Mouse (Mus musculus): ENCODE results near the gene Leprot. TPM values are rescaled to one million over a fixed set of nuclear protein-coding genes. Genes with fewer than 3 reads are reported as not detected.

Leprot gene
- polyA plus RNA-seq, 1 experiment from 2014 or later, result 98.2 TPM

DNA sequence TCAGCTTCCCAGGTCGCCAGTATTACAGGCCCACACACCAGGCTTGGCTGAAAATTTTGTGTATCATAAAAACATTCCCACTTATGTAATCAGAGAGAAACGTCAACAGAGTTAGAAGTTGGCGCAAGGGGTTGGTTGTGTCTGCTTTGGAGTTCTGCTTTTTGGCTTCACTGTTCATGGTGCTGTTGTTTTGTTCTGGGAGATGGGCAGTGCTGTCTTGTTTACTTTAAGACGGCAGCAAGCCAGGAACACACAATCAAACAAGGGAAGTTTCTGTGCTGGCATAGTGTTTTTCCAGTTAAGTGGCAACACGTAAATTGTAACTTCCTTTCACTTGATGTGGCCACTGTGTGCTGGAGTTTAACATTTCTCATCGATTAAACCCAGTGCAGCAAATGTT, 47.0 kb downstream of the Leprot start:
- no peak for DNase-seq (ENCODE audit: low spot score)
- Histone ChIP-seq H3K4me3 (ENCODE audit: low read depth, low read length) (no peak overlapping the region), H3K27ac (replicated peaks; ENCODE audit: low read depth, low read length) (no peak overlapping the region), H3K4me1 (ENCODE audit: control insufficient read depth, insufficient read depth, low read length) (no peaks in the 10 kb centered on the region), H3K27me3 (replicated peaks; ENCODE audit: control insufficient read depth, insufficient read depth, low read length) (no peaks in the 10 kb centered on the region), H3K4me2 (ENCODE audit: low read depth, low read length) (no peak overlapping the region), H3K9me3 (ENCODE audit: control insufficient read depth, low read length) (no peaks in the 10 kb centered on the region), H3K9ac (ENCODE audit: low read depth, low read length) (no peak overlapping the region), H3K36me3 (ENCODE audit: control insufficient read depth, insufficient read depth, low read length) (no peaks in the 10 kb centered on the region)
- no peak for ATAC-seq (ENCODE audit: low read depth)
- WGBS, result 69% methylated on average over 6 of the region's 6 CpGs

- no peak overlapping the region for H3K4me3 ChIP-seq (ENCODE audit: low read depth, low read length)
- no peaks in the 10 kb centered on the region for H3K36me3 ChIP-seq (ENCODE audit: control insufficient read depth, insufficient read depth, low read length)
- H3K9me3 ChIP-seq (ENCODE audit: control insufficient read depth, low read length), result no peaks in the 10 kb centered on the region
- H3K9ac ChIP-seq (ENCODE audit: low read depth, low read length), result no peak overlapping the region
- H3K4me1 ChIP-seq (ENCODE audit: control insufficient read depth, insufficient read depth, low read length), result peaks cover 4% of the 10 kb centered on the region; the same call in 1 of the 2 replicates
- 82% methylated on average over 3 of the region's 3 CpGs for WGBS
- no peak overlapping the region for H3K27ac ChIP-seq (replicated peaks; ENCODE audit: low read depth, low read length)
- ATAC-seq (ENCODE audit: low read depth), result no peak
- DNase-seq (ENCODE audit: low spot score), result no peak
- no peak overlapping the region for H3K4me2 ChIP-seq (ENCODE audit: low read depth, low read length)
- H3K27me3 ChIP-seq (replicated peaks; ENCODE audit: control insufficient read depth, insufficient read depth, low read length), result no peaks in the 10 kb centered on the region
These were observed 49.7 kb downstream of the Leprot start for GRCm38 (mm10) chr4:101697236-101697635.

GRCm38 (mm10) chr4:101699423-101699822, 51.9 kb downstream of the Leprot start:
- H3K4me3 ChIP-seq (ENCODE audit: low read depth, low read length), result no peak overlapping the region
- H3K27me3 ChIP-seq (replicated peaks; ENCODE audit: control insufficient read depth, insufficient read depth, low read length), result no peaks in the 10 kb centered on the region
- H3K4me1 ChIP-seq (ENCODE audit: control insufficient read depth, insufficient read depth, low read length), result peaks cover 4% of the 10 kb centered on the region; the same call in 1 of the 2 replicates
- H3K36me3 ChIP-seq (ENCODE audit: control insufficient read depth, insufficient read depth, low read length), result no peaks in the 10 kb centered on the region
- no peak overlapping the region for H3K4me2 ChIP-seq (ENCODE audit: low read depth, low read length)
- H3K9me3 ChIP-seq (ENCODE audit: control insufficient read depth, low read length), result no peaks in the 10 kb centered on the region
- H3K9ac ChIP-seq (ENCODE audit: low read depth, low read length), result no peak overlapping the region
- 71% methylated on average over 1 of the region's 1 CpGs for WGBS
- ATAC-seq (ENCODE audit: low read depth) (no peak), DNase-seq (ENCODE audit: low spot score) (no peak)
- H3K27ac ChIP-seq (replicated peaks; ENCODE audit: low read depth, low read length), result no peak overlapping the region

GRCm38 (mm10) chr4:101700892-101701640, 53.5 kb downstream of the Leprot start:
- Histone ChIP-seq H3K4me3 (ENCODE audit: low read depth, low read length) (no peak overlapping the region), H3K4me1 (ENCODE audit: control insufficient read depth, insufficient read depth, low read length) (peaks cover 4% of the 10 kb centered on the region; the same call in 1 of the 2 replicates), H3K9me3 (ENCODE audit: control insufficient read depth, low read length) (no peaks in the 10 kb centered on the region), H3K27ac (replicated peaks; ENCODE audit: low read depth, low read length) (no peak overlapping the region), H3K27me3 (replicated peaks; ENCODE audit: control insufficient read depth, insufficient read depth, low read length) (no peaks in the 10 kb centered on the region), H3K36me3 (ENCODE audit: control insufficient read depth, insufficient read depth, low read length) (no peaks in the 10 kb centered on the region), H3K9ac (ENCODE audit: low read depth, low read length) (no peak overlapping the region), H3K4me2 (ENCODE audit: low read depth, low read length) (no peak overlapping the region)
- WGBS, result 86% methylated on average over 14 of the region's 14 CpGs
- no peak for ATAC-seq (ENCODE audit: low read depth)
- DNase-seq (ENCODE audit: low spot score), result no peak

GRCm38 (mm10) chr4:101705325-101705724, 57.8 kb downstream of the Leprot start:
- Histone ChIP-seq H3K4me3 (ENCODE audit: low read depth, low read length) (no peak overlapping the region), H3K4me1 (ENCODE audit: control insufficient read depth, insufficient read depth, low read length) (peaks cover 19% of the 10 kb centered on the region), H3K27ac (replicated peaks; ENCODE audit: low read depth, low read length) (no peak overlapping the region), H3K9me3 (ENCODE audit: control insufficient read depth, low read length) (no peaks in the 10 kb centered on the region), H3K27me3 (replicated peaks; ENCODE audit: control insufficient read depth, insufficient read depth, low read length) (no peaks in the 10 kb centered on the region), H3K4me2 (ENCODE audit: low read depth, low read length) (no peak overlapping the region), H3K36me3 (ENCODE audit: control insufficient read depth, insufficient read depth, low read length) (no peaks in the 10 kb centered on the region), H3K9ac (ENCODE audit: low read depth, low read length) (no peak overlapping the region)
- ATAC-seq (ENCODE audit: low read depth) (no peak), DNase-seq (ENCODE audit: low spot score) (no peak)
- WGBS, result 81% methylated on average over 9 of the region's 9 CpGs

DNA sequence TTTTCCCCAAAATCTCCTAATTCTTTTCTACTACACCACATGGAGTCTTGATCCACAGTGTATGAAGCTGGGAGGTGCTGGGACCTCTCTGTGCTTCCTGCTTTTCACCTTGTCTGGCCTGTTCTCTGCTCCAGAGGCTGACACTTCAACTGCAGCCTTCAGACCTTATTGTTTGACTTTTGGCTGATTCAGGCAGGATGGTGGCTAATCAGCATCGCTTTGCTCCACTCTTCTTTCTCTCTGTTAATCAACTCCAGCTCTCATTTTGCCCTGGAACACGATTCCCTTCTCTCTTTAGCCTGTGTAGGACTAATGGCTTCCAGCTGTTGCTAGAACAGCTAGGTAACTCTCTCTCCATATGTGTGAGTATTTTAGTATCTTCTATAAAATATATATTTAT, 59.7 kb downstream of the Leprot start:
- Histone ChIP-seq H3K27me3 (replicated peaks; ENCODE audit: control insufficient read depth, insufficient read depth, low read length) (no peaks in the 10 kb centered on the region), H3K4me3 (ENCODE audit: low read depth, low read length) (no peak overlapping the region), H3K36me3 (ENCODE audit: control insufficient read depth, insufficient read depth, low read length) (no peaks in the 10 kb centered on the region), H3K27ac (replicated peaks; ENCODE audit: low read depth, low read length) (0 out of 2 replicates have a peak overlapping the region, but pooled peaks have one; percentile 36), H3K4me1 (ENCODE audit: control insufficient read depth, insufficient read depth, low read length) (peaks cover 20% of the 10 kb centered on the region), H3K9ac (ENCODE audit: low read depth, low read length) (no peak overlapping the region), H3K9me3 (ENCODE audit: control insufficient read depth, low read length) (no peaks in the 10 kb centered on the region), H3K4me2 (ENCODE audit: low read depth, low read length) (no peak overlapping the region)
- ATAC-seq (ENCODE audit: low read depth), result peak; percentile 88
- peak; percentile 85 for DNase-seq (ENCODE audit: low spot score)
- WGBS, result 22% methylated on average over 2 of the region's 2 CpGs

- Histone ChIP-seq H3K4me1 (ENCODE audit: control insufficient read depth, insufficient read depth, low read length) (peaks cover 25% of the 10 kb centered on the region), H3K27me3 (replicated peaks; ENCODE audit: control insufficient read depth, insufficient read depth, low read length) (no peaks in the 10 kb centered on the region), H3K4me2 (ENCODE audit: low read depth, low read length) (no peak overlapping the region), H3K36me3 (ENCODE audit: control insufficient read depth, insufficient read depth, low read length) (no peaks in the 10 kb centered on the region), H3K4me3 (ENCODE audit: low read depth, low read length) (no peak overlapping the region), H3K9ac (ENCODE audit: low read depth, low read length) (no peak overlapping the region), H3K27ac (replicated peaks; ENCODE audit: low read depth, low read length) (peak overlapping the region; percentile 28; the same call in 1 of the 2 replicates), H3K9me3 (ENCODE audit: control insufficient read depth, low read length) (no peaks in the 10 kb centered on the region)
- DNase-seq (ENCODE audit: low spot score), result no peak
- WGBS, result 33% methylated on average over 3 of the region's 3 CpGs
- no peak for ATAC-seq (ENCODE audit: low read depth)
These were observed 60.4 kb downstream of the Leprot start for GRCm38 (mm10) chr4:101707953-101708352.
